Mouse (Mus musculus): ENCODE results near the gene Gorasp2.

DNA sequence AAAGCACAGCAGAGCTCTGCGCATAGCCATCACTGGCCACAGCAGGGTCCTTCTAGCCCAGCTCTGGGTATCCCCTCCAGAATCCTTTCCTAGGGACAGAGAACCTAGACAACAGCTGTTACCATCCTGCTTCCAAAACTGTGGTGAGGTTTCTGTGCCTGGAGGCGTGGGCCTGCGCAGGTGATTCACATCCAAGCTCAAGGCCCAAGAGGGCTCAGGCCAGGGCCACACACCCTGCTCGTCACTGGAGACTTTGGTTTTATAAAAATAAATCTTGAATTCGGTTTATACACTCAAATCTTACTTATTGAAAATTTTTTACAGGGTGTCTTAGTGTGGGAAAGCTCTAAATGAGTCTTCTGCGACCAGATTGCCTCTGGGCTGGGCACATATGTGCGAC, 48.9 kb downstream of the Gorasp2 start:
- TF ChIP-seq BHLHE40 (IDR thresholded peaks at IDR 0.05; ENCODE audit: low read depth, low read length) (no peak), JUN (IDR thresholded peaks at IDR 0.05; ENCODE audit: insufficient read depth, low read depth, low read length) (no peak), CTCF (conservative IDR thresholded peaks at IDR 0.05 in 1 of 2, IDR thresholded peaks at IDR 0.05 in 1 of 2; ENCODE audit: low read depth in 2 of 2, low read length in 2 of 2) (no peak), POLR2A (IDR thresholded peaks at IDR 0.05; ENCODE audit: low read depth, low read length) (no peak)
